Mouse (Mus musculus): ENCODE data around the gene Ntpcr.

The Ntpcr gene

DNA sequence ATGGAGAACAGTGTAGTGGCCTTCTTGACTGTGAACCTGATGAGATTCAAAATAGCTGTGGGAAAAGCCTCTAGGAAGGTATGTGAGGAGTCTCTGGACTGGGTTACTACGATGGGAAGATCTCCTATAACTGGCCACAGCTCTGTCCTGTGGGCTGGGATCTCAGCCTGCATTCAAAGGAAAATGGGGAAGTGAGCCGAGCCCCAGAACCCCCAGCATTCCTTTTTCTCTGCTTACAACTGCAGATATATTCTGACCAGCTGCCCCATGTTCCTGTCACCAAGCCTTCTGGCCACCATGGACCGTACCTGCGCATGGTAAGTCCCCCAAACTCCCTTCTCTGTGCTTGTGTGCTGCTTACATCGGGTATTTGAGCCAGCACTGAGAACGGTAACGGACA, at the start of gene Ntpcr:
TSS of gene Ntpcr (plus strand) at position 218 of the 400 bp plus-strand sequence.
- no peak for TF ChIP-seq POU5F1 (IDR thresholded peaks at IDR 0.05; ENCODE audit: borderline replicate concordance, low read length)
- no peak for TF ChIP-seq CTCF (conservative IDR thresholded peaks at IDR 0.05; ENCODE audit: low read length)
- TF ChIP-seq NANOG (IDR thresholded peaks at IDR 0.05; ENCODE audit: borderline replicate concordance, low read length): no peak

DNA sequence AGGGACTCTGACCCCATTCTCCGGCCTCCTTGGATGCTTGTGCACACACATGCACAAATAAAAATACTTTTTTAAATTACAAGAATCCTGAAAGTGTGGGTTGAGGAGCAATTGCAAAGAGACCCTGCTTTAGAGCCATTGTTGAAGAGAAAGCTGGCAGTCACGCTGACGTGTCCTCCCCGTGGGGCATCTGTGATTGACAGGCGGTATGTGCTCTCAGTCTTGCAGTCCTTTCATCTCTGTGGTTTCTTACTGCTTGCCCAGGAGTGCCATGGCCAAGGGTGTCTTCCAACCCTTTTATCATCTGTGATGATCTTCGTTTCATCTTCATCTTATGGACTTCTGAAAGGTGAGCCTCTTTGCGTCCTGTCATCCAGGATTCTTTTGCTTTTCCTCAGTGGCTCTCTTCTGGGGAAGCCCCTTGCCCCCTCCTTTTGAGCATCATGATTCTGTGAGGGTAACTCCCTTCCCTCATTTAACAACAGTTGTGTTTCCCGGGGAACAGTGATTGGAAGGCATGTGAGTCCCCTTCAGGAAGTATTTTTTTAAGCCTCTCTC, 48.8 kb upstream of the Ntpcr start:
- Histone ChIP-seq H3K36me3 (ENCODE audit: insufficient read depth, low read length) (no peaks in the 10 kb centered on the region), H3K4me3 (replicated peaks; ENCODE audit: low read length) (no peak overlapping the region), H3K4me1 (replicated peaks; ENCODE audit: low read depth, low read length) (peaks cover 51% of the 10 kb centered on the region), H3K27me3 (ENCODE audit: insufficient read depth, low read length) (no peaks in the 10 kb centered on the region), H3K9me3 (ENCODE audit: low read length) (peaks cover 4% of the 10 kb centered on the region; the same call in 1 of the 2 replicates)
- TF ChIP-seq POU5F1 (IDR thresholded peaks at IDR 0.05; ENCODE audit: borderline replicate concordance, low read length) (no peak), NANOG (IDR thresholded peaks at IDR 0.05; ENCODE audit: borderline replicate concordance, low read length) (no peak), CTCF (conservative IDR thresholded peaks at IDR 0.05; ENCODE audit: low read length) (no peak)

More for the DNA sequence above, at the start of gene Ntpcr:
- no peaks in the 10 kb centered on the region for H3K36me3 ChIP-seq (ENCODE audit: insufficient read depth, low read length)
- 0 out of 2 replicates have a peak, but pooled peaks cover 3% of the 10 kb centered on the region for H3K27me3 ChIP-seq (ENCODE audit: insufficient read depth, low read length)
- H3K9me3 ChIP-seq (ENCODE audit: low read length): no peaks in the 10 kb centered on the region
- H3K4me3 ChIP-seq (replicated peaks; ENCODE audit: low read length): no peak within 1 kb of the TSS
- peaks cover 40% of the 10 kb centered on the region for H3K4me1 ChIP-seq (replicated peaks; ENCODE audit: low read depth, low read length)

DNA sequence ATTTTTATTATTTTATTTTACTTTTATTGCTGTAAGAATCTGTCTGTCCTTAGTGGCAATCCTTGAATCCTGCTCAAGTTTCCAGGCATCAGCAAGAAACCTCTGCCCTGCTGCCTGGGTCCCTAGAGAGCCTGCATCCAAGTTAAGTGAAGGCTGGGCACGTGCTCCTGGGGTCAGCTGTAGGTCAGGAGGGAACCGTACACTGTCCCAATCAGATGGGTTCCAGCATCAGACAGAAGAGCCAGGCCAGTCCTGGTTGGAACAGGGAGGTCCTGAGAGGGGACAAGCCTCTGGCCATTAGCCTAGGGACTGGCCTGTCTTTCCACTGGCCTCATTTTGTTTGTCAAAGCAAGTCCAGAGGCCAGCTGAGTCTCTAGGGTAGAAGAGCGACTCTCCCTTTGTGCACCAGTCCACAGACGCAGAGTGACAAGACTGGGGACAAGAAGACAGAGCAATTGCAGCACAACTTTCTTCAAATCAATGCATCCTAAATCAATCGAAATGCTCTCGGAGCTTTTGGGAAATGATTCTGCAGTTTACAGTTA, 44.5 kb upstream of the Ntpcr start:
- Histone ChIP-seq H3K4me3 (replicated peaks; ENCODE audit: low read length) (no peak overlapping the region), H3K4me1 (replicated peaks; ENCODE audit: low read depth, low read length) (peaks cover 55% of the 10 kb centered on the region), H3K9me3 (ENCODE audit: low read length) (peaks cover 4% of the 10 kb centered on the region; the same call in 1 of the 2 replicates), H3K27me3 (ENCODE audit: insufficient read depth, low read length) (no peaks in the 10 kb centered on the region), H3K36me3 (ENCODE audit: insufficient read depth, low read length) (no peaks in the 10 kb centered on the region)
- TF ChIP-seq CTCF (conservative IDR thresholded peaks at IDR 0.05; ENCODE audit: low read length): no peak
- TF ChIP-seq NANOG (IDR thresholded peaks at IDR 0.05; ENCODE audit: borderline replicate concordance, low read length): no peak
- TF ChIP-seq POU5F1 (IDR thresholded peaks at IDR 0.05; ENCODE audit: borderline replicate concordance, low read length): no peak

DNA sequence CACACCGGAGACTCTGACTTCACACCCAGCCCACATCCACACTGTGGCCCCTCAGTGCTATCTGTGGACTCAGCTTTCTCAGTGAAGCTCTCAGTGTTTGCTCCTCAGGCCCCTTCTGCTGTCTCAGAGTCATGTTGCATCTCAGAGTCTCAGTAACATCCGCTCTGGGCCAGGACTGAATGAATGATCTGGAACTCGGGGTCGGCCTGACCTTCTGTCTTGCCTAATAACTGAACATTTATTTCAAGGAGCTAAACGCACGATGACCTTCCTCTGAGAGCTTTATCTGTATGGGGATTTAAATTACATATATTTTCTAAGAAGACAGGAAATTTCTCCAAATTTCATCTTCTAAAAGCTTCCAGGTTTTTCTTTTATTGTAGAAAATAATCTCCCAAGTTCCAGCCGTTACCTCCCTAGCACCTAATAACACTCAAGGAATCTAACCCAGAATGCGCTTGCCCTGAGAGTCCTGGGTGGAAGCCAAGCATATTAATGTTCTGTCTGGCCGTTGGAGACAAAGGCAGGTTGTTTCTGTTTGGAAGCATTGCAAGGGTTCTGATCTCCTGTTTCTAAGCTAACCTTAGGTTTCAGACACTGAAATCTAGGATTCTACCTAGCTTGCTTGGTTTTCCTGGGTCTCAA, 43.4 kb upstream of the Ntpcr start:
- Histone ChIP-seq H3K4me1 (replicated peaks; ENCODE audit: low read depth, low read length) (peaks cover 56% of the 10 kb centered on the region), H3K36me3 (ENCODE audit: insufficient read depth, low read length) (no peaks in the 10 kb centered on the region), H3K27me3 (ENCODE audit: insufficient read depth, low read length) (no peaks in the 10 kb centered on the region), H3K9me3 (ENCODE audit: low read length) (peaks cover 4% of the 10 kb centered on the region; the same call in 1 of the 2 replicates), H3K4me3 (replicated peaks; ENCODE audit: low read length) (no peak overlapping the region)
- TF ChIP-seq POU5F1 (IDR thresholded peaks at IDR 0.05; ENCODE audit: borderline replicate concordance, low read length) (no peak), NANOG (IDR thresholded peaks at IDR 0.05; ENCODE audit: borderline replicate concordance, low read length) (no peak), CTCF (conservative IDR thresholded peaks at IDR 0.05; ENCODE audit: low read length) (no peak)

DNA sequence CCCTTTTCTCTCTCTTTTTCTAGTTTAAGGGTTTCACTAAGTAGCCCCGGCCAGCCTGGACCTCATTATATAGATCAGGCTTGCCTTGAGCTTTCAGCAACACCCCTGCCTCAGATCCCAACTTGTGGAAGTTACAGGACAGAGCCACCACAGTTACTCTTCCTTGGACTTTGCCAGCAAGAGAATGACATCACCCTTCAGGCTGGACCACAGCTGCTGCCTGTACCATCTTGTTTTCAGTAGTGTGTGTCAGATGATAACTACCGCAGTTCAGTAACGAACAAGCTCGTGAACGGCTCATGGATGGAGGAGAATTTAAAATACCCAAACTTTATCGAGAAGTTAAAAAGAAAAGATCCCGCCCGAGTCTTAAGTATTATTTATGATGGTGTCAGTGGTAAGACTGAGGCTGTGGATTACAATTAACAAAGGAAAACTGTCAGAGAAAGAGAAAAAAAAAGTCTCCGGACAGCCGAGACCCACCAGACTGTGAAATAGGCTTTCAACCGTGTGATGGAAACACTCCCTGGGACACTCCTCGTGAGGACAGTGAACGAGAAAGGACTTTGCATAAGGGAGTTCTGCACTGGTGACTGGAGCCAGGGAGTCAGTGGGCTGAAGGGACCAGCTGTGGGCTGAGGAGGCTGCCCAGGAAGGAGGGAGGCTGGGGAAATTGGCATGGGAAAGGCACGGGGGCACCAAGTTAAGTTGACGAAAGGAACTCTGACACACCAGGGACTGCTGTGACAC, 39.4 kb upstream of the Ntpcr start:
- Histone ChIP-seq H3K4me3 (replicated peaks; ENCODE audit: low read length) (no peak overlapping the region), H3K36me3 (ENCODE audit: insufficient read depth, low read length) (peaks cover 11% of the 10 kb centered on the region), H3K27me3 (ENCODE audit: insufficient read depth, low read length) (no peaks in the 10 kb centered on the region), H3K9me3 (ENCODE audit: low read length) (peaks cover 24% of the 10 kb centered on the region), H3K4me1 (replicated peaks; ENCODE audit: low read depth, low read length) (peaks cover 58% of the 10 kb centered on the region)
- TF ChIP-seq POU5F1 (IDR thresholded peaks at IDR 0.05; ENCODE audit: borderline replicate concordance, low read length): no peak
- TF ChIP-seq NANOG (IDR thresholded peaks at IDR 0.05; ENCODE audit: borderline replicate concordance, low read length): no peak
- TF ChIP-seq CTCF (conservative IDR thresholded peaks at IDR 0.05; ENCODE audit: low read length): no peak

DNA sequence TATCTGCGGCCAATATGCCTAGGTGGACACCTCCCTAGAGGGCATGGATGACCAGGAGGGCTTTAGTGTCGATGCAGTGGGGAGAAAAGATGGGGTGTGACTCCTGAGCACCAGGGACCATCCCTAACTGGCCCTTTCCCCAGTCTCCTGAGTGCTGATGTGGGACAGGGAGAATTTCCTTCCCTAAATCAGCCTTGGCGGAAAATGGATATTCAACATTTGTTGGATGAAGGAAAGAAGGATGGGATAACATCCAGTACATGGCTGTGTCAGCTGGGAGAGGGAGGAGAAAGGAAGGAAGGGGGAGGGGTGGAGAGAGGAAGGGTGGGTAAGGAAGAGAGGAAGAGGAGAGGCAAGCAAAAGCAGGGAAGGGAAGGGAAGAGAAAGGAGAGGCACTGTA, 38.8 kb upstream of the Ntpcr start:
- H3K9me3 ChIP-seq (ENCODE audit: low read length): peaks cover 30% of the 10 kb centered on the region
- H3K27me3 ChIP-seq (ENCODE audit: insufficient read depth, low read length): no peaks in the 10 kb centered on the region
- H3K4me3 ChIP-seq (replicated peaks; ENCODE audit: low read length): no peak overlapping the region
- H3K36me3 ChIP-seq (ENCODE audit: insufficient read depth, low read length): peaks cover 11% of the 10 kb centered on the region
- no peak for TF ChIP-seq POU5F1 (IDR thresholded peaks at IDR 0.05; ENCODE audit: borderline replicate concordance, low read length)
- no peak for TF ChIP-seq NANOG (IDR thresholded peaks at IDR 0.05; ENCODE audit: borderline replicate concordance, low read length)
- TF ChIP-seq CTCF (conservative IDR thresholded peaks at IDR 0.05; ENCODE audit: low read length): no peak
- H3K4me1 ChIP-seq (replicated peaks; ENCODE audit: low read depth, low read length): peaks cover 52% of the 10 kb centered on the region

DNA sequence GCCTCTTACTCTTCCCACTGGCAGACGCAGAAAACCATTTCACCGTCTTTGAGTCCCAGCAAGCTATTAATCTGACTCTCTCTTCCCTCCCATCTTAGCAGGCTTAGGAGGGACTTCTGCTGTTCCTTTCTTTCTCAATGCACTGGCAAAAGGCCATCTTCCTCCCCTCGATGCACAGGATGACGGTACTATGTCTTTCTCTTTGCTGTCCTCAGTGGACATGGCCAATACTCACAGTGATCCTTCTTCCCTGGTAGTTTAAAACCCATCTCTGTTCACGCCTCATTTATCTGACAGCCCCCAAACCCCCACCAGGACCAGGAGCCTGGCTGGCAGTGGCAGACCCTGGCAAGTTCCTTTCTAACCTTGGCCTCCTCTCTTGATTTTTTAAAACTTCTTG, 37.3 kb upstream of the Ntpcr start:
- TF ChIP-seq POU5F1 (IDR thresholded peaks at IDR 0.05; ENCODE audit: borderline replicate concordance, low read length) (no peak), NANOG (IDR thresholded peaks at IDR 0.05; ENCODE audit: borderline replicate concordance, low read length) (no peak), CTCF (conservative IDR thresholded peaks at IDR 0.05; ENCODE audit: low read length) (no peak)
- Histone ChIP-seq H3K9me3 (ENCODE audit: low read length) (peaks cover 45% of the 10 kb centered on the region), H3K27me3 (ENCODE audit: insufficient read depth, low read length) (no peaks in the 10 kb centered on the region), H3K4me1 (replicated peaks; ENCODE audit: low read depth, low read length) (peaks cover 48% of the 10 kb centered on the region), H3K36me3 (ENCODE audit: insufficient read depth, low read length) (peaks cover 21% of the 10 kb centered on the region), H3K4me3 (replicated peaks; ENCODE audit: low read length) (no peak overlapping the region)

DNA sequence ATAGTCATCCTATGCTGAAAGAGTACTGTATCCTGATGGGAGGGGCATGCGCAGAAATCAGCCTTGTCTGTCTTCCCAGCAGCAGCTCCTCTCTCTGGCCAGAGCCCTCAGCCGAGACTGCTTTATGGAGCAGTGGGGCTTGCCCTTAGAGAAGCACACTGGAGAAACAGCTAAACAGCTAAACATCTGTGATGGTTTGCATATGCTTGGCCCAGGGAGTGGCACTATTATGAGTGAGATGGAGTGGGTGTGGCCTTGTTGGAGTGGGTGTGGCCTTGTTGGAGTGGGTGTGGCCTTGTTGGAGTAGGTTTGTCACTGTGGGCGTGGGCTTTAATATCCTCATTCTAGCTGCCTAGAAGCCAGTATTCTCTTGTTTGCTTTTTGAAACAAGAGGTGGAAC, 36.6 kb upstream of the Ntpcr start:
- Histone ChIP-seq H3K27me3 (ENCODE audit: insufficient read depth, low read length) (no peaks in the 10 kb centered on the region), H3K4me3 (replicated peaks; ENCODE audit: low read length) (no peak overlapping the region), H3K4me1 (replicated peaks; ENCODE audit: low read depth, low read length) (peaks cover 48% of the 10 kb centered on the region), H3K36me3 (ENCODE audit: insufficient read depth, low read length) (peaks cover 26% of the 10 kb centered on the region), H3K9me3 (ENCODE audit: low read length) (peaks cover 52% of the 10 kb centered on the region)
- TF ChIP-seq NANOG (IDR thresholded peaks at IDR 0.05; ENCODE audit: borderline replicate concordance, low read length) (no peak; the same call in 1 of the 2 replicates), POU5F1 (IDR thresholded peaks at IDR 0.05; ENCODE audit: borderline replicate concordance, low read length) (no peak), CTCF (conservative IDR thresholded peaks at IDR 0.05; ENCODE audit: low read length) (no peak)

Measured in E14TG2a.4 (cell line).